Mouse (Mus musculus): ENCODE results near the gene Thsd7a.

The Thsd7a gene

GRCm38 (mm10) chr6:12381136-12381778, 368.0 kb downstream of the Thsd7a start:
- peak; percentile 53 for DNase-seq

GRCm38 (mm10) chr6:12380717-12381116, 368.5 kb downstream of the Thsd7a start:
- DNase-seq, result no peak

- no peak for DNase-seq
Measured at GRCm38 (mm10) chr6:12358737-12359136, 390.5 kb downstream of the Thsd7a start.

GRCm38 (mm10) chr6:12353573-12353972, 395.6 kb downstream of the Thsd7a start:
- DNase-seq, result no peak

- no peak for DNase-seq
Measured at GRCm38 (mm10) chr6:12352165-12352719, 397.0 kb downstream of the Thsd7a start.

GRCm38 (mm10) chr6:12350753-12351152, 398.5 kb downstream of the Thsd7a start:
- peak; percentile 9 for DNase-seq

GRCm38 (mm10) chr6:12349105-12349759, 400.0 kb downstream of the Thsd7a start:
- DNase-seq, result no peak

GRCm38 (mm10) chr6:12348667-12349066, 400.5 kb downstream of the Thsd7a start:
- DNase-seq, result no peak

GRCm38 (mm10) chr6:12336590-12337584, 412.3 kb downstream of the Thsd7a start:
- DNase-seq, result no peak

GRCm38 (mm10) chr6:12315070-12315909, 433.9 kb downstream of the Thsd7a start:
- no peak for DNase-seq

GRCm38 (mm10) chr6:12307502-12307901, 441.7 kb downstream of the Thsd7a start:
- no peak for DNase-seq

- no peak for DNase-seq
Measured at GRCm38 (mm10) chr6:12262641-12263400, 486.4 kb downstream of the Thsd7a start.

Measured in lung, postnatal 14 days (tissue).